ENCODE assay signal across 14 mouse cellular contexts in the genomic region with DNA sequence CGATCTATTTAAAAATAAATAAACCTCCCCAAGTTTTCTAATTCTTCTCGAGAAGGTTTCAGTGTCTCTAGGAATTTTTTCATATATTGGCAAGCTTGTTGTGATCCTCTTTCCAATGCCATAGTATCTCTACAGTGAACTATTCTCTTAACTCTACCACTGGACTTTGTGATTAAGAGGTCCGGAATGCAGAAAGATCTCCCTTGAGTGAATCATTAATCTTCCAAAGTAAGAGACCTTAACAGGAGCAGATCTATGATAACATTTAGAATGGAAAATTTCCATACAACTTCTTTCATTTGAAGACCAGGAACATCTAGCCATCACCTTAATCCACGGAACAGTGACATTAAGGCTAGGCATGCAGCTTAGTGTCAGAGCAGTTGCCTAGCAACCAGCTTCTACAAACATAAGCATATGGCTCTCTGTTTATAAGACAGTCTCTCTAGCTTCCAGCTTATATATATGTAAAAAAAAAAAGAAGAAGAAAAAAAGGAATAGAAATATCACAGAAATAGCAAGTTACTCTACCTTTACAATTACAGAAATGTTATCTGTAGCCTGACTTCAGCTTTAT.
DNase-seq lines count a peak whose midpoint lies in the region; ATAC-seq lines count a peak whose summit lies in the region.
"Had no signal": no experiment of that assay in that cellular context is flagged by ENCODE, and none has a peak within 500 bp of the region (broad histone marks: within the 10 kb centered on the region; RNA-seq: fewer than 3 reads in every experiment).

No protein-coding gene starts in this region.

- no peak overlapping the region for H3K27ac ChIP-seq in forebrain, embryonic 13.5 days
- H3K27ac ChIP-seq in forebrain, embryonic 11.5 days (ENCODE audit: low read depth, low read length) = no peak overlapping the region
- no peak overlapping the region for H3K27ac ChIP-seq in forebrain, embryonic 14.5 days (ENCODE audit: low read depth, low read length)
- H3K27ac ChIP-seq: embryonic facial prominence, embryonic 15.5 days; kidney, embryonic 15.5 days had no signal

- no peaks in the 10 kb centered on the region for H3K27me3 ChIP-seq in forebrain, embryonic 13.5 days
- no peaks in the 10 kb centered on the region for H3K27me3 ChIP-seq in forebrain, embryonic 11.5 days (ENCODE audit: control insufficient read depth, insufficient read depth, low read length)
- no peaks in the 10 kb centered on the region for H3K27me3 ChIP-seq in forebrain, embryonic 14.5 days (replicated peaks; ENCODE audit: control insufficient read depth, insufficient read depth, low read length)
- H3K27me3 ChIP-seq: embryonic facial prominence, embryonic 15.5 days; kidney, embryonic 15.5 days had no signal

- no peak overlapping the region for H3K9ac ChIP-seq in forebrain, embryonic 13.5 days
- no peak overlapping the region for H3K9ac ChIP-seq in forebrain, embryonic 11.5 days (ENCODE audit: low read length)
- H3K9ac ChIP-seq in forebrain, embryonic 14.5 days (ENCODE audit: low read length) = no peak overlapping the region
- H3K9ac ChIP-seq: embryonic facial prominence, embryonic 15.5 days; kidney, embryonic 15.5 days had no signal

- no peaks in the 10 kb centered on the region for H3K4me1 ChIP-seq in forebrain, embryonic 13.5 days
- no peaks in the 10 kb centered on the region for H3K4me1 ChIP-seq in forebrain, embryonic 11.5 days (replicated peaks; ENCODE audit: control insufficient read depth, insufficient read depth, low read length)
- no peaks in the 10 kb centered on the region for H3K4me1 ChIP-seq in forebrain, embryonic 14.5 days (ENCODE audit: control insufficient read depth, insufficient read depth, low read length)
- H3K4me1 ChIP-seq: embryonic facial prominence, embryonic 15.5 days had no signal

- no peak overlapping the region for H3K4me2 ChIP-seq in forebrain, embryonic 13.5 days
- no peak overlapping the region for H3K4me2 ChIP-seq in forebrain, embryonic 11.5 days (ENCODE audit: low read depth, low read length, severe bottlenecking)
- H3K4me2 ChIP-seq in forebrain, embryonic 14.5 days (ENCODE audit: low read length) = no peak overlapping the region
- H3K4me2 ChIP-seq: embryonic facial prominence, embryonic 15.5 days; kidney, embryonic 15.5 days; liver, embryonic 11.5 days had no signal

- no peak for DNase-seq in forebrain, embryonic 11.5 days (ENCODE audit: low spot score)
- peak; percentile 12 for DNase-seq in layer of hippocampus, adult 11-12 months (ENCODE audit: low spot score)
- DNase-seq in layer of hippocampus, postnatal 36 days = no peak
- peak; percentile 72 for DNase-seq in 3T3-L1 (ENCODE audit: low read depth, low spot score)
- peak; percentile 75 for DNase-seq in forebrain, embryonic 14.5 days (ENCODE audit: low spot score)
- DNase-seq in adrenal gland, adult 8-10 months = no peak
- DNase-seq in urinary bladder, postnatal 4 days (ENCODE audit: low spot score in 2 of 2) = no peak
- DNase-seq: cerebellum, adult 9-10 months; heart, postnatal 4 days had no signal

- WGBS in forebrain, embryonic 13.5 days = 76% methylated on average over 4 of the region's 4 CpGs
- 83% methylated on average over 4 of the region's 4 CpGs for WGBS in forebrain, embryonic 11.5 days
- WGBS in forebrain, embryonic 14.5 days = 77% methylated on average over 4 of the region's 4 CpGs

- H3K9me3 ChIP-seq in forebrain, embryonic 13.5 days (replicated peaks) = no peaks in the 10 kb centered on the region
- no peaks in the 10 kb centered on the region for H3K9me3 ChIP-seq in forebrain, embryonic 11.5 days (ENCODE audit: control insufficient read depth, low read length)
- H3K9me3 ChIP-seq in forebrain, embryonic 14.5 days (replicated peaks; ENCODE audit: control insufficient read depth, low read length) = no peaks in the 10 kb centered on the region
- H3K9me3 ChIP-seq: embryonic facial prominence, embryonic 15.5 days; G1E; kidney, embryonic 15.5 days had no signal

- ATAC-seq in forebrain, embryonic 13.5 days = peak; percentile 85; the same call in 1 of the 2 replicates
- ATAC-seq in forebrain, embryonic 11.5 days (replicated peaks; ENCODE audit: low FRiP score) = no peak
- ATAC-seq in forebrain, embryonic 14.5 days = peak; percentile 60; the same call in 1 of the 2 replicates

- no peak overlapping the region for H3K4me3 ChIP-seq in forebrain, embryonic 13.5 days
- no peak overlapping the region for H3K4me3 ChIP-seq in forebrain, embryonic 11.5 days (ENCODE audit: low read depth, low read length)
- H3K4me3 ChIP-seq in forebrain, embryonic 14.5 days (ENCODE audit: low read depth, low read length) = no peak overlapping the region
- H3K4me3 ChIP-seq: embryonic facial prominence, embryonic 15.5 days; kidney, embryonic 15.5 days had no signal

- no peaks in the 10 kb centered on the region; the same call in 1 of the 2 replicates for H3K36me3 ChIP-seq in forebrain, embryonic 13.5 days (ENCODE audit: poor library complexity, severe bottlenecking)
- H3K36me3 ChIP-seq in forebrain, embryonic 11.5 days (ENCODE audit: control insufficient read depth, insufficient read depth, low read length) = no peaks in the 10 kb centered on the region
- no peaks in the 10 kb centered on the region for H3K36me3 ChIP-seq in forebrain, embryonic 14.5 days (ENCODE audit: control insufficient read depth, insufficient read depth, low read length)
- H3K36me3 ChIP-seq: embryonic facial prominence, embryonic 15.5 days; G1E; kidney, embryonic 15.5 days had no signal

Comparison
In these comparisons a context has a peak if more than half of its experiments do, and no peak if none do; other contexts are left out.
1. DNase-seq: peak in layer of hippocampus, adult 11-12 months (single experiment), 3T3-L1 (single experiment) and forebrain, embryonic 14.5 days (single experiment); none in forebrain, embryonic 11.5 days (single experiment), layer of hippocampus, postnatal 36 days (0 of 2), adrenal gland, adult 8-10 months (single experiment) and urinary bladder, postnatal 4 days (0 of 2).